Mouse (Mus musculus) WW6 (cell line): ENCODE results near the gene Kif16b.

Source experiments
- DNase-seq: peaks from one replicate; pipeline ENCODE4 v3.0.0-alpha.2; 2013; ENCODE audit warnings: low read depth, low spot score

Kif16b gene

DNA sequence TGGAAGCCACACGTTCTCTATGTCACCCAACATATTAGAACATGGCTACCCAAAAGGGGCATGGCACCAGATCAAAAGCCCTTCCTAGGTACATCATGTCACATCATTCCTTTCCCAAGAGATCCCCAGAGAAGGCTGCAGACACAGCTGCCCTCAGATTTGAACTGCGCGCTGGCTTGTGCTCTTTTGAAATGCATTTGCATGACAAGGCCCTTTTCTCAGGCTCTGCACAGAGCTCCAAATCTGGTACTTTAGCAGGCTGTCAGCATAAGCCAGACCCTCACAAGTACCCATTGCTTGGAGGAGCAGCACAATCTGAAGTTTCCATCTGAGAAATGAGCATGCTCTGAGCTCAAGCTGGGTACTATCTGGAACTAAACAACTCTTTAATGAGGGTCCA, 165.6 kb downstream of the Kif16b start:
- no peak for DNase-seq

GRCm38 (mm10) chr2:142734046-142734445, 167.3 kb downstream of the Kif16b start:
- DNase-seq: no peak

DNA sequence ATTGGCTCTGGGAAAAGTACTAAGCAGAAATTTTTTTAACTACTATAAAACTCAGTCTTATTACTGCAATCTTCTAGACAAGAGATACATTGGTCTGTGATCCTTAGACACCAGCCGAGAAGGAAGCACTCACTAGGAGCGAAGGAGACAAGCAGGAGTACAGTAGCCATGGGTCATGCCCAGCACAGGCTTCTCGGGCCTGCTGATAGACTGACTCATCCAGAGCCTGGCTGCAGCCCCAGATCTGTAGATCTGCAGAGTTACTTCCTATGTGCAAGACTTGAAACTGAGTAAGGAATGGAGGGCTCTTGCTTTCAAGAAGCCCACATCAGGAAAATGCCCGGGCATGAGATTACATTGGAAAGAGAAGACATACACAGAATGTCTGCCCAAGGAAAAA, 169.0 kb downstream of the Kif16b start:
- DNase-seq: no peak

GRCm38 (mm10) chr2:142731778-142732092, 169.6 kb downstream of the Kif16b start:
- DNase-seq: no peak

DNA sequence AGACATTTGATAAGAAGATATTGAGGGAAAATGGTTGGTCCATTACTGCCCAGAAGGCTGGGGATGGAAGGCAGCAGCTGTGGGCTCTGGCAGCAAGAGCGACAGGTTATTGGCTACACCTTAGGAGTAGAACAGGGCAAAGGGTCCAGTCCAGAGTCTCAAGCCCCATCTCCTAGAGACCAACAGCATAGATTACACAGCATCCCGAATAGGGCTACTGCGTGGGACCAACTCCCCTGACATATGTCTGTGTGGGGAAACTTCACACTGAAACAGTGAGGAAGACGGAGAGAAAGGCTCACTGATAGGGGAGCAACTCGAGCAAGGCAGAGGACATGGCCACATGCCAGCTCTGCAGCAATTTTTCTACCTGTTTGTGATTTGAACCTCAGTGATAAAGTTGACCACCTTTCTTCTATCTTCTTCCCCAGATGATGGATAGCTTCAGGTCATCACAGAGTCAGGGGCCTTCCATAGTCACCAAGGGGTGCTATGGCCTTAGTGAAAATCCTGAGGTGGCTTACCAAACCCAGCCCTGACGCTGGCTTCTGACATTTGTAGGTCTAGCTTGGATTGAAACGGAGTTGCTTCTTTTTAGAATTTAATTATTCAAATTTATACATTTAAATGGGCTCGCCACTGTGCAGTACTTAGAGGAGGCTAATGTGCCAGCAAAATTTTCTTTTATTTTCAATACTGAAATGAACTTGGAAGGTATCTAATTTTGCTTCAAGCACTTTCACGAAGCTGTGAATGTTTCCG, 170.1 kb downstream of the Kif16b start:
- no peak for DNase-seq

DNA sequence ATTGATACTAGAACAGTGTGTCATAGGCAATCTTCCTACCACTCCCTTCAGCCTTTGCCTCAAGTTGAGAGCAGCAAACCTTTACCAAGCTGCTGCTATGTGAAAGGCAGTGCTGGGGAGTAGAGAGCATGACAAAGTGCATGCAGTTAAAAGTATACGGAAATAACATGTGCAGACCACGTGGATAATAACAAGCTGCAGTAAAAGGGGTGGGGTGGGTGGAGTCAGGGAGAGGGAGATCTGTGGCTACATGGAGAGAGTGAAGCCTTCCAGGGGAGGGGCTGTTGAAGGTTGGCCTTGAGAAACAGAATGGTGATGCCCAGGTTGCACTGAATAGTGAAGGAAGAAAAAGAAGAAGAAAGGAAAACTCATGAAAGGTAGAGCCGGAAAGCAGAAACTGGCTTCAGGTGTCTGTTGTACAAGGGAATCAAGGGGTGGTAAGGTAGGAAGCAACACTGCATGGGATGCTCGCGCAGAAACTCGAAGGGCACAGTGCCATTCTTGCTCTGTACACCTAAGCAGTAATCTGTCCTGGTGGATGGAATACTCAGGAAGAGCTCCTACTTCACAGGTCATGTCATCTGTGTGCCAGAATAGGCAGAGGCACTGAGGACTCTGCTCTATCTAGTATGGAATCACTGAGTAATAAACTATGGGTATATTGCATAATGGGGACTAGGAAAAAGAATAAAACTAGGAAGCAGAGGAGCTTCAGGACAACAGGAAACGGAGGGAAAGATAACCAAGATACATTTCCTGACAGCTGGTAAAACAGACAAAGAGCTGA, 176.9 kb downstream of the Kif16b start:
- no peak for DNase-seq

DNA sequence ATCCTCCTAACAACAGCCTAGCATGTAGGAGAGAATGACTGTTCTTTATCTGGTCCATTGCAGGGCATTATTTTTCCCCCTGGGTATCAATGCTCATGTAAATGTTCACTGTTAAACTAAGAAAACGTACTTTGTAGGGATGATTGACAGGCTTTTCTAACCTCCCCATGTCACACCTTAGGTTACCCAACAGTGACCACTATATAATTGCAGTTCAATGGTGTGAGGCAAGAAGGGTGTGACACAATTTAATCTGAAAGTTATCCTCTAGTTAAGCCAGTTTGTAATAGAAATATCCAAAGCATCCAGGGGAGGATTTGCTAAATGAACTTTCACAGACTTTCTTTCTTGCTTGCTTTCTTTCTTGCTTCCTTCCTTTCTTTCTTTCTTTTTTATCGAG, 181.2 kb downstream of the Kif16b start:
- DNase-seq: no peak

GRCm38 (mm10) chr2:142718998-142719397, 182.3 kb downstream of the Kif16b start:
- no peak for DNase-seq

DNA sequence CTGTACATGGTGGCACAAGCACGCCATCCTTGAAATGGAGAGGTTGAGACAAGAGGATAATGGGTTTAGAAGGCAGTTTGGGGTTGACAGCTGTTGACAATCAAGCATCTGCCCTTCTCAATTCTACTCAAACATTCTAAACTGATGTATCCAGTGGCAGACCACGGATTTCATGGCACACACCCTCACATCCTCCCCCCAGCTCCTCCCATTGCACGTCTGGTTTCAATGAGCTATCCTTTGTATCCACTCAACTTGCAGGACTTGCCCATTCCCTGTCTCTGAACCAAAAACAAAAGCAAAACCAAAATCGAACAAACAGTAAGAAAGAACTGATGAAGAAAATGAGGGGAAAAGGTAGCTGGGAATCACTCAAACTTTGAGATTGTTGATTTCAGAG, 183.7 kb downstream of the Kif16b start:
- no peak for DNase-seq

GRCm38 (mm10) chr2:142715912-142716260, 185.4 kb downstream of the Kif16b start:
- no peak for DNase-seq

DNA sequence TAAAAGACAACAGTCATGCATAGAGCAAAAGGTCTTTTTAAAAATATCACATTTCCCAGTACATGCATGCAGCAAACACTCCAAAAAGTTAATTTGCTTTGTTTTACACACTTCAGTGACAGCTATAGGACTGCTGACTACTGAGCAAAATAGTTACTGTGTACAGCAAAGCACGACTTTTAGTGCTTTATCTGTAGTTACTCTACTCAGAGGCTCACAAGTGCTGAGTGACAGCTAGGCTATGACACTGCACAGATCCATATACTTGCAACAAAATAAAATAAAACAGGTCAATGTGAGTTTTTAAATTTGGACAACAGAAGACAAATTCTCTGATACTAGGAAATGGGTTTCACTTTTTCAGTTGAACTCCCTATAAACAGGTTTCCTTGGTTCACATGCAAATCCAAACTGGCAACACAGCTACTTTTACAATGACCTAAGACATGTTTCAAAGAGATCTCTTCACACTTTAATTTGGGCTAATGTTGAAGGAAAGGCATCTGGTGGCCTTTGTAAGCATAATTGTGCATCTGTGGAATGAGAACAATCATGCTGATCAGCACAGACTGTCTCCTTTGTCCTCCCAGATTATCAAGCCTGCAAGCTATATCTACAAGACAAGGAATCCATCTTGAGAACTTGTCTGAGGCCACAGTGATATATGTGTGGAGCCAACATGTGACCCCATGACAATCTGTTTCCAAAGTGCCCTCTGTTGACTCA, 186.0 kb downstream of the Kif16b start:
- no peak for DNase-seq

DNA sequence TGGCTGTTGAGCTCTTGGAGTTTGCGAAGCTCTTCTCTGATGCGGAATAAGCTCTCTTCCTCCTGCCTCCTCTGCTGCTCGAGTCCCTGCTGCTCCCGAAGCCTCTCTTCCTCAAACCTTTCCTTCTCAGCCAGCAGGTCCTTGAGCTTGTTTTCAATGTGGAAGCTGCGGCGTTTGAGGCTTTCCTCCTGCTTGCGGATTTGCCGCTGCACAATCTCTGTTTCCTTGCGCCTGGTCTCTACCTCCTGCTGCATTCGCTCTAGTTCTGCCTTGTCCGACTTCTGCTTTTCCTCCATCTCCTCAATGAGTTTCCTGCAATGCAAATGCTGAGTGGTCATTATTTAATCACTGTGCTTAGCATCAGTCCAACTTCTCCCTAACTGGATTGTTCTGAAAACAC, 188.6 kb downstream of the Kif16b start:
- no peak for DNase-seq

- DNase-seq: no peak
Measured at GRCm38 (mm10) chr2:142709326-142709725, 192.0 kb downstream of the Kif16b start.

DNA sequence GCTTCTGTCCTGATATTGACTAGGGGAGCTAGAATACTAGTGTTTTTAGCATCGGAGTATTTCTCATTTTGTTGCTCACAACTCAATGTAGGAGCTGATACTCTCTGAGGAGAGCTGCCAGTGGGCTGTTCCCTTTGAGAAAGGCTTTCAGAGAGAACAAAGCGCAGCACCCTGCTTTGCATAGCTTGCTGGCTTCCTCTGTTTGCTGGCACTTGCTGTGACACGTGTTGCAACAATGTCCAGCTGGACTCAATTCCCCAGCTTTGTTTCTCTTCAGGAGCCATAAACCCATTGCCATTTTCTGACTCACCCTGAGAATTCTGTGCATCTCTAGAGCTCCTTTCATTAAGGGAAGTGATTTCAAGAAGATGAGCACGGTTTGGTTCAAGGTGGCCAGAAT, 200.6 kb downstream of the Kif16b start:
- DNase-seq: no peak

GRCm38 (mm10) chr2:142698650-142699049, 202.7 kb downstream of the Kif16b start:
- DNase-seq: no peak

DNA sequence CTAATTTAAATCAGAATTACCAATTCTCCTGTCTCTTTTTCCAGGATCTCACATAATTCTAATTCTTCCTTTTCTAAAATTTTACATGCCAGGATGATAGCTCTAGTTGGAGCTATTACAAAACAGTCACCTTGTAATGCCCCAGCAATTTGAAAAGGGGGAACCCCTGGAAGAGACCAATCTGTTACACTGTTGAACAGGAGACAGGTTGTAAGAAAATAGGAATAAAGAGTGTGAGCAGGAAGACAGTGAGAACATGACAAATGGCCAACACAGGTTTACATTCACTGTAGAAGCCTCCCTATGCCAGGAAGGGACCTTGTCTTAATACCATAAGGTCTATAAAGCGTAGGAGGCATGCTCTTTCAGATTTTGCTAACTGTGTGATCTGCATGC, 206.4 kb downstream of the Kif16b start:
- DNase-seq: no peak

DNA sequence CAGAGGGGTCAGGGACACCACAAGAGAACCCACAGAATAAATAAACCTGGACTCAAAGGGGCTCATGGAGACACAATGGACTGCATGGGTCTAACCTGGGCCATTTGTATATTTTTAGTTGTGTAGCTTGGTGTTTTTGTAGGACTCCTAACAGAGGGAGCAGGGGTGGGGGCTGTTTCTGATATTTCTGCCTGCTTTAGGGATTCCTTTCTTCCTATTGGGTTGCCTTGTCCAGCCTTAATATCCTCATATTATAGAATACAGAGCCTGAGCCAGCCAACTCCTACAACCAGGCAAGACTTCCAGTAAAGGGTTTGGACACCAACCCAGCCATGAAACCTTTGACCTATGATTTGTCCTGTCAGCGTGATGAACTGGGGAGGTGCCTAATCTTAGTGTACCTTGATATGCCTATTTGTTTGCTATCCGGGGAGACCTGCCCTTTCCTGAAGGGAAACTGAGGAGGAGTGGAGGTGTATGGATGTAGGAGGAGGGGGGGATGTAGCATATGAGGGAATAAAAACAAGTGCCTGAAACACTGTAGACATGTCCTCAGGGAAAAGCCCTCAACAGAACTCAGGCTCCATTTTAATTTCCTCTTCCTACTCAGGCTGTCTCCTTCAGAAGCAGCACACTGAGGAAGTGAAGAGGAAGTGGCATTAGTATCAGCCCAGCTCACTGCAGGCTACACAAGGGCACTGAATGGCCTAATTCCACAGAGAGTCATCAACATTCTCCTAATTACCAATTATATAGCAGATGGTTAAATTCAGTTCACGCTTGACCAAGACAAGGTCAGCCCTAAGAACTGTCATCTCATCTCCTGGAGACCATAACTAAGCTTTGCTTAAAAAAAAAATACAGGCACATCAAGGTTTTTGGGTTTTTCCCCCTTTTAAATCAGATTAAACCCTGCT, 207.1 kb downstream of the Kif16b start:
- DNase-seq: no peak

GRCm38 (mm10) chr2:142693461-142693860, 207.9 kb downstream of the Kif16b start:
- no peak for DNase-seq

- no peak for DNase-seq
Measured at GRCm38 (mm10) chr2:142689496-142689895, 211.8 kb downstream of the Kif16b start.

- no peak for DNase-seq
Measured at GRCm38 (mm10) chr2:142687936-142688514, 213.3 kb downstream of the Kif16b start.

DNA sequence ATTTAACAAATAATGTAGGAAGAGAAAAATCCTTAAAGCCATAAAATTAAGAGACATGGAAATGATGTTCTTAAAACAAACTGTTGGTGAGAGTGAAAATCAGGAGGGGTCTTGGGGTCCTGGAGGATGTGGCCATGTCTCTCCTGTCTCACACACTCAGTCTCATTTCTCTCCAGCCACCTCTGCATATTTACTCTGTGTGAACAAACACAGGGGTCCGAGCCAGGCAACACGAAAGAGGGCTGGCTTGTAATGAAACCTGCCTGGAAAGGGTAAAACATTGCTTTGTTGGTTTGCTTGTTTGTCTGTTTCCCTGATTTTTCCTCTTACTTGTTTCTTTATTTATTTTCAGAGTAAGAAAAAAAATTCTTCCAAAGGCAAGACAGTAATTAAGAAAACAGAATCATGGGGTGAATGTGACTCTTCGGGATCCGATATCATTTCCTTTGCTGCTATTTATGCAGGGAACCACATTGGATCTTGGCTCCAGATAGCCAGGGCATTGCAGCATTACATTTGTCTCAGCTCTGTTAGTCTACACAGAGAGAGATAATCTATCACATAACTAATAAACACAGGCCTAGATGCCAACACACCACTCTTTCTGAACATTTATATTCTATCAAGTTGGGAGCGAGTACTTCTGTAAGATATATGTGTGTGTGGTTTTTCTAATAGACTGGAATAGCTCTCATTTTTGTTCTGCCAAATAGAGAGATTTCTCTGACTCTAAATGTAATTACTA, 218.2 kb downstream of the Kif16b start:
- no peak for DNase-seq
